Comparison of ENCODE assay signal across 8 mouse cellular contexts in genomic region chr12:72085329-72086165, GRCm38 (mm10). TPM values are rescaled to one million over a fixed set of nuclear protein-coding genes. Genes with fewer than 3 reads are reported as not detected.
DNase-seq lines count a peak whose midpoint lies in the region; ATAC-seq and TF ChIP-seq lines count a peak whose summit lies in the region.

Gene L3hypdh, minus strand, starts transcription at chr12:72085439.
Gene Jkamp, plus strand, starts transcription at chr12:72085589.

- TF ChIP-seq EP300 in MEL (IDR thresholded peaks at IDR 0.05; ENCODE audit: low read depth in 1 of 2, low read length in 2 of 2), result no peak

- no peaks in the 10 kb centered on the region for H3K9me3 ChIP-seq in MEL (replicated peaks; ENCODE audit: insufficient read depth, low read length)
- H3K9me3 ChIP-seq in forebrain, postnatal 0 days (ENCODE audit: low read length), result no peaks in the 10 kb centered on the region
- no peaks in the 10 kb centered on the region for H3K9me3 ChIP-seq in lung, embryonic 15.5 days

- peaks cover 0 to 2% of the 10 kb centered on the region in 2 experiments; a peak in 1 of 4 replicates for H3K4me1 ChIP-seq in MEL (ENCODE audit: control insufficient read depth in 1 of 2, insufficient read depth in 2 of 2, low read length in 2 of 2)
- H3K4me1 ChIP-seq in cerebellum, adult 2 months (ENCODE audit: control insufficient read depth, insufficient read depth, low read length), result no peaks in the 10 kb centered on the region; the same call in 1 of the 2 replicates
- H3K4me1 ChIP-seq in forebrain, postnatal 0 days (ENCODE audit: insufficient read depth), result peaks cover 12% of the 10 kb centered on the region; the same call in 1 of the 2 replicates
- H3K4me1 ChIP-seq in lung, embryonic 15.5 days, result peaks cover 37% of the 10 kb centered on the region

- TF ChIP-seq RAD21 in MEL (IDR thresholded peaks at IDR 0.05; ENCODE audit: low read depth, low read length), result no peak

- H3K9ac ChIP-seq in MEL (ENCODE audit: control insufficient read depth, low read depth, low read length, poor library complexity, severe bottlenecking), result peak within 1 kb of the TSS; percentile 88
- H3K9ac ChIP-seq in forebrain, postnatal 0 days, result peak within 1 kb of the TSS; percentile 86
- H3K9ac ChIP-seq in lung, embryonic 15.5 days, result peak within 1 kb of the TSS; percentile 81

- DNase-seq in MEL (ENCODE audit: low read depth, low spot score), result peak; percentile 99
- DNase-seq in cerebellum, adult 2 months, result peak; percentile 96
- peak; percentile 99 for DNase-seq in forebrain, postnatal 0 days
- peak; percentile 100 for DNase-seq in heart, postnatal 4 days
- DNase-seq in layer of hippocampus, adult 8-10 months (ENCODE audit: low spot score in 2 of 2), result peak; percentile 98 to 99
- peak; percentile 100 for DNase-seq in ovary, adult 18-20 months (ENCODE audit: low spot score)
- DNase-seq in thymus, postnatal 0 days (ENCODE audit: low spot score), result peak; percentile 99

- peak within 1 kb of the TSS; percentile 93 to 94 for H3K4me3 ChIP-seq in MEL (ENCODE audit: control insufficient read depth in 1 of 2, insufficient read depth in 1 of 2, low read depth in 2 of 2, low read length in 2 of 2)
- H3K4me3 ChIP-seq in cerebellum, adult 2 months (replicated peaks; ENCODE audit: insufficient read depth, low read depth, low read length), result peak within 1 kb of the TSS; percentile 76
- peak within 1 kb of the TSS; percentile 68 for H3K4me3 ChIP-seq in forebrain, postnatal 0 days (ENCODE audit: low read depth, low read length)
- H3K4me3 ChIP-seq in lung, embryonic 15.5 days, result peak within 1 kb of the TSS; percentile 74

- H3K4me2 ChIP-seq in forebrain, postnatal 0 days (ENCODE audit: low read depth), result peak within 1 kb of the TSS; percentile 77
- H3K4me2 ChIP-seq in lung, embryonic 15.5 days, result peak within 1 kb of the TSS; percentile 85

- peak; percentile 94 for ATAC-seq in forebrain, postnatal 0 days
- ATAC-seq in lung, embryonic 15.5 days (ENCODE audit: borderline replicate concordance, extremely low read depth, low FRiP score, low TSS enrichment), result peak; percentile 97

- TF ChIP-seq POLR2A in MEL (IDR thresholded peaks at IDR 0.05; ENCODE audit: control insufficient read depth in 1 of 2, insufficient read depth in 1 of 2, low read depth in 1 of 2, low read length in 2 of 2, poor library complexity in 1 of 2), result peak; percentile 54 to 60
- TF ChIP-seq POLR2A in cerebellum, adult 2 months (IDR thresholded peaks at IDR 0.05; ENCODE audit: borderline replicate concordance, insufficient read depth, low read length), result peak; percentile 71

- TF ChIP-seq CTCF in MEL (IDR thresholded peaks at IDR 0.05 in 2 of 3, conservative IDR thresholded peaks at IDR 0.05 in 1 of 3; ENCODE audit: control insufficient read depth in 1 of 3, insufficient read depth in 1 of 3, low read depth in 2 of 3, low read length in 3 of 3, poor library complexity in 1 of 3, severe bottlenecking in 1 of 3), result no peak
- no peak for TF ChIP-seq CTCF in cerebellum, adult 2 months (IDR thresholded peaks at IDR 0.05; ENCODE audit: borderline replicate concordance, insufficient read depth, low read depth, low read length)
- peak; percentile 46 for TF ChIP-seq CTCF in forebrain, postnatal 0 days (IDR thresholded peaks at IDR 0.05; ENCODE audit: low read depth)

- H3K27me3 ChIP-seq in MEL (ENCODE audit: control insufficient read depth in 1 of 2, insufficient read depth in 2 of 2, low read length in 2 of 2), result no peaks in the 10 kb centered on the region
- no peaks in the 10 kb centered on the region for H3K27me3 ChIP-seq in cerebellum, adult 2 months (ENCODE audit: control insufficient read depth, insufficient read depth, low read length)
- H3K27me3 ChIP-seq in forebrain, postnatal 0 days (ENCODE audit: insufficient read depth, low read length), result no peaks in the 10 kb centered on the region
- no peaks in the 10 kb centered on the region for H3K27me3 ChIP-seq in lung, embryonic 15.5 days

- peak within 1 kb of the TSS; percentile 87 for H3K27ac ChIP-seq in MEL (ENCODE audit: control insufficient read depth, low read depth, low read length)
- peak within 1 kb of the TSS; percentile 77 for H3K27ac ChIP-seq in cerebellum, adult 2 months (ENCODE audit: insufficient read depth, low read length)
- H3K27ac ChIP-seq in forebrain, postnatal 0 days (ENCODE audit: low read depth, low read length), result peak within 1 kb of the TSS; percentile 93
- H3K27ac ChIP-seq in lung, embryonic 15.5 days, result peak within 1 kb of the TSS; percentile 97

- peaks cover 0 to 6% of the 10 kb centered on the region in 2 experiments; a peak in 2 of 4 replicates for H3K36me3 ChIP-seq in MEL (ENCODE audit: control insufficient read depth in 1 of 2, insufficient read depth in 2 of 2, low read length in 2 of 2)
- H3K36me3 ChIP-seq in forebrain, postnatal 0 days (ENCODE audit: insufficient read depth), result peaks cover 7% of the 10 kb centered on the region
- H3K36me3 ChIP-seq in lung, embryonic 15.5 days, result peaks cover 2% of the 10 kb centered on the region

- H3K79me2 ChIP-seq in MEL (ENCODE audit: control insufficient read depth, insufficient read depth, low read length, poor library complexity), result no peaks in the 10 kb centered on the region; the same call in 1 of the 2 replicates

- WGBS in cerebellum, adult 2 months, result 2% methylated on average over 60 of the region's 60 CpGs
- WGBS in forebrain, postnatal 0 days, result 2% methylated on average over 59 of the region's 60 CpGs
- under 1% methylated on average over 60 of the region's 60 CpGs for WGBS in lung, embryonic 15.5 days

TF ChIP-seq in MEL, 35 proteins besides CTCF, POLR2A, EP300 and RAD21:
- peak; percentile 15 for TF ChIP-seq ETS1 (IDR thresholded peaks at IDR 0.05; ENCODE audit: low read depth, low read length)
- peak; percentile 2; the same call in 1 of the 2 replicates for TF ChIP-seq MAX (IDR thresholded peaks at IDR 0.05; ENCODE audit: low read length)
- no peak; the same call in 1 of the 2 replicates for TF ChIP-seq SIN3A (IDR thresholded peaks at IDR 0.05; ENCODE audit: low read length)
- TF ChIP-seq ZKSCAN1 (IDR thresholded peaks at IDR 0.05; ENCODE audit: low read depth, low read length), result no peak
- peak; percentile 94 for TF ChIP-seq JUND (IDR thresholded peaks at IDR 0.05; ENCODE audit: low read depth, low read length)
- TF ChIP-seq NELFE (IDR thresholded peaks at IDR 0.05; ENCODE audit: low read depth, low read length), result peak; percentile 60; the same call in 1 of the 2 replicates
- TF ChIP-seq HCFC1 (IDR thresholded peaks at IDR 0.05; ENCODE audit: low read depth, low read length), result peak; percentile 65
- TF ChIP-seq ZMIZ1 (IDR thresholded peaks at IDR 0.05; ENCODE audit: low read depth, low read length), result 0 out of 2 replicates have a peak, but pooled peaks have one; percentile 30
- peak; percentile 47; the same call in 1 of the 2 replicates for TF ChIP-seq POLR2AphosphoS2 (IDR thresholded peaks at IDR 0.05; ENCODE audit: low read length)
- no peak for TF ChIP-seq E2F4 (IDR thresholded peaks at IDR 0.05; ENCODE audit: borderline replicate concordance, low read depth, low read length)
- TF ChIP-seq ELF1 (IDR thresholded peaks at IDR 0.05; ENCODE audit: low read depth, low read length), result peak; percentile 95
- peak; percentile 36; the same call in 1 of the 2 replicates for TF ChIP-seq TBP (IDR thresholded peaks at IDR 0.05; ENCODE audit: low read depth, low read length)
- peak; percentile 50 for TF ChIP-seq MXI1 (IDR thresholded peaks at IDR 0.05; ENCODE audit: low read depth, low read length)
- TF ChIP-seq TCF12 (IDR thresholded peaks at IDR 0.05; ENCODE audit: low read depth, low read length), result 0 out of 2 replicates have a peak, but pooled peaks have one; percentile 20

RNA-seq across cellular contexts. Expression of gene L3hypdh, which starts in this region (rescaled TPM):
- total RNA-seq in MEL (2012; rRNA removed), result 2.5 and 5.2 TPM in 2 replicates
- polyA plus RNA-seq in MEL (2012; ENCODE audit: insufficient read depth in 1 of 2, insufficient read length in 2 of 2, low read depth in 1 of 2, low replicate concordance in 2 of 2, missing spikeins in 1 of 2), result 1 to 10 TPM in 1 of 2 experiments, not detected in 1; 9.3 TPM
- polyA plus RNA-seq in cerebellum, adult 2 months (2012; rRNA removed), result 5.9 and 6.7 TPM in 2 replicates
- total RNA-seq in forebrain, postnatal 0 days (2014; rRNA removed), result 4.5 and 4.7 TPM in 2 replicates
- polyA plus RNA-seq in forebrain, postnatal 0 days (2015; fragmentation: Nextera tagmentation; extraction: Ambion mirVana), result 11.6 and 14.2 TPM in 2 replicates
- total RNA-seq in heart, postnatal 4 days (2021), result 10 to 100 TPM; 12.2 to 13.7 TPM
- 1 to 10 TPM; 1.6 to 3.7 (median 2.9) TPM for total RNA-seq in layer of hippocampus, adult 8-10 months (2022)
- polyA plus RNA-seq in lung, embryonic 15.5 days (2015; fragmentation: Nextera tagmentation; extraction: Ambion mirVana), result 23.6 TPM in 2 replicates
- polyA plus RNA-seq in thymus, postnatal 0 days (2015; fragmentation: Nextera tagmentation; extraction: Ambion mirVana), result 2.2 and 3.1 TPM in 2 replicates

RNA-seq across cellular contexts. Expression of gene Jkamp, which starts in this region (rescaled TPM):
- 14.6 and 14.9 TPM in 2 replicates for total RNA-seq in MEL (2012; rRNA removed)
- polyA plus RNA-seq in MEL (2012; ENCODE audit: insufficient read depth in 1 of 2, insufficient read length in 2 of 2, low read depth in 1 of 2, low replicate concordance in 2 of 2, missing spikeins in 1 of 2), result 10 to 100 TPM in 1 of 2 experiments, not detected in 1; 25.0 TPM
- 93.2 and 98.3 TPM in 2 replicates for polyA plus RNA-seq in cerebellum, adult 2 months (2012; rRNA removed)
- 78.3 and 83.9 TPM in 2 replicates for total RNA-seq in forebrain, postnatal 0 days (2014; rRNA removed)
- 87.8 and 117 TPM in 2 replicates for polyA plus RNA-seq in forebrain, postnatal 0 days (2015; fragmentation: Nextera tagmentation; extraction: Ambion mirVana)
- 10 to 100 TPM; 33.2 to 36.1 TPM for total RNA-seq in heart, postnatal 4 days (2021)
- total RNA-seq in layer of hippocampus, adult 8-10 months (2022), result 10 to 100 TPM; 54.7 to 61.8 (median 57.0) TPM
- polyA plus RNA-seq in lung, embryonic 15.5 days (2015; fragmentation: Nextera tagmentation; extraction: Ambion mirVana), result 70.7 and 81.6 TPM in 2 replicates
- polyA plus RNA-seq in thymus, postnatal 0 days (2015; fragmentation: Nextera tagmentation; extraction: Ambion mirVana), result 29.9 and 39.3 TPM in 2 replicates

Comparison
In these comparisons a context has a peak if more than half of its experiments do, and no peak if none do; other contexts are left out.
1. Peak in every context shown above with its lines: DNase-seq, ATAC-seq, H3K4me3 ChIP-seq and H3K27ac ChIP-seq.